Mouse (Mus musculus) midbrain, embryonic 14.5 days (tissue): ENCODE results near the gene Adamts12. TPM values are rescaled to one million over a fixed set of nuclear protein-coding genes. Genes with fewer than 3 reads are reported as not detected.

Experiments
- ATAC-seq: fragments of 200-750 bp; cut with Nextera tagmentation; 2 replicates; pipeline ENCODE4 v1.8.0; 2017; ENCODE audit warnings: moderate number of reproducible peaks, moderate library complexity; ENCODE audit not compliant: low FRiP score, low TSS enrichment
- DNase-seq: peaks from one replicate; pipeline ENCODE4 v3.0.0-alpha.2; 2015
- H3K27ac ChIP-seq: fragments of 300-500 bp; sonication (generic); replicated peaks from 2 replicates; pipeline ENCODE4 v1.5.1; 2014; ENCODE audit warnings: mild to moderate bottlenecking, low read depth, low read length, moderate library complexity
- H3K27me3 ChIP-seq: fragments of 300-500 bp; sonication (generic); 2 replicates; pipeline ENCODE4 v1.6.1; 2014; ENCODE audit warnings: low read length, control low read depth, mixed read lengths; ENCODE audit not compliant: control insufficient read depth, insufficient read depth
- H3K36me3 ChIP-seq: fragments of 300-500 bp; sonication (generic); 2 replicates; pipeline ENCODE4 v1.6.1; 2014; ENCODE audit warnings: low read length, control low read depth; ENCODE audit not compliant: control insufficient read depth, insufficient read depth
- H3K4me1 ChIP-seq: fragments of 300-500 bp; sonication (generic); 2 replicates; pipeline ENCODE4 v1.6.1; 2014; ENCODE audit warnings: mild to moderate bottlenecking, antibody characterized with exemption, low read length, control low read depth; ENCODE audit not compliant: control insufficient read depth, insufficient read depth
- H3K4me2 ChIP-seq: fragments of 300-500 bp; sonication (generic); 2 replicates; pipeline ENCODE4 v1.6.1; 2014; ENCODE audit warnings: mild to moderate bottlenecking, low read length, moderate library complexity
- H3K4me3 ChIP-seq: fragments of 300-500 bp; sonication (generic); replicated peaks from 2 replicates; pipeline ENCODE4 v1.5.1; 2014; ENCODE audit warnings: low read depth, low read length
- H3K9ac ChIP-seq: fragments of 300-500 bp; sonication (generic); replicated peaks from 2 replicates; pipeline ENCODE4 v1.6.1; 2014; ENCODE audit warnings: mild to moderate bottlenecking, low read length, moderate library complexity
- H3K9me3 ChIP-seq: fragments of 300-500 bp; sonication (generic); 2 replicates; pipeline ENCODE4 v1.6.1; 2016; ENCODE audit warnings: low read length, control low read depth, mixed read lengths; ENCODE audit not compliant: control insufficient read depth
- WGBS: fragments of 180-500 bp; shearing (Covaris S2); extraction: QIAGEN DNeasy Blood & Tissue Kit; methylation state at CpG from one replicate; pipeline ENCODE4 v1.1.7; 2014; 5-methylcytosine and 5-hydroxymethylcytosine counted together
- polyA plus RNA-seq: library from polyadenylated mRNA; unstranded; fragments of >200 nt; fragmentation: Nextera tagmentation; extraction: Ambion mirVana; gene quantifications from 2 replicates; pipeline ENCODE4 v1.2.1, GENCODE M21; 2014

Gene Adamts12
- polyA plus RNA-seq, 1 experiment from 2014 or later = 2.8 TPM

DNA sequence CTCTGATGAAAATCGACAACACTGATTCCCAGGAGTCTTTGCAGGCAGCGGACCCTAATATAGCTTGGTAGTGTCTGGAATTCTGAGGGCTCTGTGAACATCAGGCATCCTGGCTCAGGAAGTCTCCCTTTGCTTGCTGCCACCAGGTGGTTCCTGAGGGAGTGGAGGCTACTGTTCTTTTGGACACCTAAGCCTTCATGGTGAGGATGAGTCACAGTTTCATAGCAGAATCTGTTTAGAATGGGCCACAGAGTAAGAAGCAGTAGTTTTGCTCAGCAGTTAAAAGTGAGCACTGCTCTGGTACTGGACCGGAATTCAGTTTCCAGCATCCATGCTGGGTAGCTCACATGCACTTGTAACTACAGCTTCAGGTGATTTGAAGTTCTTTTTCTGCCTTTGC lies 24.9 kb downstream of the Adamts12 start:
- no peaks in the 10 kb centered on the region for H3K4me1 ChIP-seq
- H3K9ac ChIP-seq = no peak overlapping the region
- ATAC-seq = no peak
- no peaks in the 10 kb centered on the region for H3K9me3 ChIP-seq
- no peak overlapping the region for H3K27ac ChIP-seq
- WGBS = 90% methylated on average over 3 of the region's 3 CpGs
- H3K27me3 ChIP-seq = no peaks in the 10 kb centered on the region
- no peaks in the 10 kb centered on the region for H3K36me3 ChIP-seq
- no peak overlapping the region for H3K4me3 ChIP-seq
- DNase-seq = no peak
- H3K4me2 ChIP-seq = no peak overlapping the region

DNA sequence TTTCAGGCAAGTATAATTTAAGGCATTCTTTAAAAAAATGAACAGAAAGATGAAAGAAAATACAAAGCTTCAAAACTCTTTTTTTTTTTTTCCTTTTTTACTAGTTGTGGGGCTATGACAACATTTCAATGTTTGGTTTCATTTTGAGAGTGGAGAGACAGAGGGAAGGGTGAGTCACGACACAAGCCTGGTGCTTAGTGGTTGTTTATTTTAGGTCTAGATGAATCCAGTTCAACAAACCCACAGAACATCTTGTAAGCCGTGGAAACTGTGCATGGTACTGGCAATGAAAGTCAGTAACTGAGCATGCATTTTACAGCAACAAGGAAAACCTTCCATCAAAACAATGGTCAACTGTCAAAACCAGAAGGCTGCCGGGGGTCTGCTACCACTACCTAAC lies 31.0 kb downstream of the Adamts12 start:
- Histone ChIP-seq H3K9me3 (no peaks in the 10 kb centered on the region), H3K9ac (no peak overlapping the region), H3K4me3 (no peak overlapping the region), H3K4me1 (no peaks in the 10 kb centered on the region), H3K27me3 (no peaks in the 10 kb centered on the region), H3K4me2 (no peak overlapping the region), H3K27ac (no peak overlapping the region), H3K36me3 (no peaks in the 10 kb centered on the region)
- 78% methylated on average over 3 of the region's 3 CpGs for WGBS
- no peak for ATAC-seq
- DNase-seq = no peak

- no peaks in the 10 kb centered on the region for H3K36me3 ChIP-seq
- no peak overlapping the region for H3K27ac ChIP-seq
- no peak overlapping the region for H3K4me2 ChIP-seq
- H3K4me3 ChIP-seq = no peak overlapping the region
- DNase-seq (no peak), ATAC-seq (no peak)
- H3K9ac ChIP-seq = no peak overlapping the region
- H3K27me3 ChIP-seq = no peaks in the 10 kb centered on the region
- no peaks in the 10 kb centered on the region for H3K4me1 ChIP-seq
- H3K9me3 ChIP-seq = no peaks in the 10 kb centered on the region
- 81% methylated on average over 4 of the region's 4 CpGs for WGBS
Observed at GRCm38 (mm10) chr15:11097967-11098702, 33.5 kb downstream of the Adamts12 start.

DNA sequence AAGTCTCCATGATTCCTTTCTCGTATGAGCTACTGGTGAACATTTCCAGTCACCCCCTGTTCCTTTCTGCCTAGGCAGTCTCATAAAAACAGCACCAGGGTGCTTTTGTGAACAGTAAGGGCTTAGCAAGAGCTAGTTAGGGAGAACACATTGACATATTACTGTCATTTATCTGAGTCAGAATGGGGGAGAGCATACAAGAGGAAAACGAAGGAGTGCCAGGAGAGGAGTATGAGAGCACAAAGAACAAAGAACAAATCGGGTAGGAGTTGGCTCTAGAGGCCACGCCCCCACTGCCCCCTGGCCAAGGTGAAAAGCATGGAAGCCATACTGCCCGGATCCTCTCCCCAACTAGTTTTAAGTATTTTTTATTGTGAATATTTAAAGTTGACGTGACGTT lies 34.4 kb downstream of the Adamts12 start:
- Histone ChIP-seq H3K4me3 (no peak overlapping the region), H3K36me3 (no peaks in the 10 kb centered on the region), H3K9ac (no peak overlapping the region), H3K27me3 (no peaks in the 10 kb centered on the region), H3K9me3 (no peaks in the 10 kb centered on the region), H3K27ac (no peak overlapping the region), H3K4me1 (no peaks in the 10 kb centered on the region), H3K4me2 (no peak overlapping the region)
- no peak for ATAC-seq
- DNase-seq = no peak
- 79% methylated on average over 7 of the region's 7 CpGs for WGBS

DNA sequence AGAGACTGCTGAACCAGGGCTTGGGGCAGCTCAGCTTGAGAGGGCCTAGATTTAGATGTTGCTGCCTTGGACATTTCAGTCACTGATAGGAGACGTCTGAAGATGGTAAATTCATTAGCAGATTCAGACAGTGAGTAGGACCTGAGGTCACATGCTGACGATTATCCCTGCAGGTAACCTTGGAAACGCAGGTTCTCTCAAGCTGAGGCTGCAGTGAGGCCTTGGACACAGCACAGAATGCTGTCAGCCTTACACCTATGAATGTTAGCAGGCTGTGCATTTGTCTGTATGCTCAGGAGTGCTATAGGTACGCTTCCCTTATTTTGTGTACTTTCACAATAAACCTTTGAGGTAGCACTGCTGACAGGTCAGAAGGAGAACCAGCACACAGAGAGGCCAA lies 36.3 kb downstream of the Adamts12 start:
- ATAC-seq = peak; percentile 50
- no peaks in the 10 kb centered on the region for H3K27me3 ChIP-seq
- H3K4me2 ChIP-seq = no peak overlapping the region
- 57% methylated on average over 4 of the region's 4 CpGs for WGBS
- H3K9me3 ChIP-seq = no peaks in the 10 kb centered on the region
- no peak overlapping the region for H3K27ac ChIP-seq
- no peaks in the 10 kb centered on the region for H3K36me3 ChIP-seq
- H3K4me1 ChIP-seq = no peaks in the 10 kb centered on the region
- no peak overlapping the region for H3K4me3 ChIP-seq
- no peak for DNase-seq
- H3K9ac ChIP-seq = no peak overlapping the region

GRCm38 (mm10) chr15:11105101-11105500 lies 40.5 kb downstream of the Adamts12 start:
- no peak for ATAC-seq
- WGBS = 69% methylated on average over 2 of the region's 2 CpGs
- H3K36me3 ChIP-seq = no peaks in the 10 kb centered on the region
- H3K4me2 ChIP-seq = no peak overlapping the region
- no peaks in the 10 kb centered on the region for H3K9me3 ChIP-seq
- no peak overlapping the region for H3K27ac ChIP-seq
- no peaks in the 10 kb centered on the region for H3K4me1 ChIP-seq
- H3K27me3 ChIP-seq = no peaks in the 10 kb centered on the region
- no peak for DNase-seq
- no peak overlapping the region for H3K9ac ChIP-seq
- H3K4me3 ChIP-seq = no peak overlapping the region

DNA sequence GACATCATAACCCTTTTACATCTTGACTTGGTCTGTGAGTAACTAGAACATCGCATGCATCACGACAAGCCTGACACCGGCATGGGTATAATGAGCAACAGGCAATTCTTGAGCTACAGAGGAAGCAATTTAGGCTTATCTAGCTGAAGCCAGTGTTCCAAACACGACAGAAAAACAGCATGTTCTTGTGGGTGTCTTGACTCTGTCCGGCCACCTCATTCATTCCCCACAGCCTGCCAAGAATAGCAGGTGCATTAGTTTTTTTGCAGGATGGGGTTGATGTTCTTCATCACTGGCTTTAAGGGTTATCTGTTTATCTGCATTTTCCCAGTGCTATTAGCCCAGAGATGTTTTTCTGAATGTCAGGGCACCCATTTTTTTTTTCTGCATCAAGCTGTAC lies 42.8 kb downstream of the Adamts12 start:
- H3K4me3 ChIP-seq = no peak overlapping the region
- WGBS = 84% methylated on average over 5 of the region's 5 CpGs
- no peaks in the 10 kb centered on the region for H3K9me3 ChIP-seq
- H3K9ac ChIP-seq = no peak overlapping the region
- H3K4me1 ChIP-seq = no peaks in the 10 kb centered on the region
- no peak overlapping the region for H3K4me2 ChIP-seq
- H3K27ac ChIP-seq = no peak overlapping the region
- DNase-seq (no peak), ATAC-seq (no peak)
- no peaks in the 10 kb centered on the region for H3K36me3 ChIP-seq
- H3K27me3 ChIP-seq = no peaks in the 10 kb centered on the region

- ATAC-seq (no peak), DNase-seq (no peak)
- no peak overlapping the region for H3K27ac ChIP-seq
- no peaks in the 10 kb centered on the region for H3K9me3 ChIP-seq
- H3K4me2 ChIP-seq = no peak overlapping the region
- no peak overlapping the region for H3K9ac ChIP-seq
- H3K27me3 ChIP-seq = no peaks in the 10 kb centered on the region
- no peaks in the 10 kb centered on the region for H3K4me1 ChIP-seq
- no peak overlapping the region for H3K4me3 ChIP-seq
- no peaks in the 10 kb centered on the region for H3K36me3 ChIP-seq
- 8% methylated on average over 8 of the region's 8 CpGs for WGBS
Observed at GRCm38 (mm10) chr15:11114631-11115197, 50.1 kb downstream of the Adamts12 start.

GRCm38 (mm10) chr15:11116303-11116702 lies 51.7 kb downstream of the Adamts12 start:
- no peak for DNase-seq
- H3K4me1 ChIP-seq = no peaks in the 10 kb centered on the region
- no peak overlapping the region for H3K4me3 ChIP-seq
- H3K9ac ChIP-seq = no peak overlapping the region
- H3K27ac ChIP-seq = no peak overlapping the region
- no peaks in the 10 kb centered on the region for H3K27me3 ChIP-seq
- H3K36me3 ChIP-seq = no peaks in the 10 kb centered on the region
- ATAC-seq = no peak
- H3K4me2 ChIP-seq = no peak overlapping the region
- 82% methylated on average over 2 of the region's 2 CpGs for WGBS
- H3K9me3 ChIP-seq = no peaks in the 10 kb centered on the region
